Mouse (Mus musculus): ENCODE results near the gene Nxn. TPM values are rescaled to one million over a fixed set of nuclear protein-coding genes. Genes with fewer than 3 reads are reported as not detected.

Nxn gene
- total RNA-seq, 2 experiments from 2014 or later = 10.3 to 11.5 TPM

Other genes with a start within 250 kb of the Nxn start
- 10 to 100 TPM; 78.3 to 81.6 TPM for gene Vps53, start 219.5 kb downstream of the Nxn start, total RNA-seq (2021)
- gene Fam57a, start 219.5 kb downstream of the Nxn start, total RNA-seq (2021) = 10 to 100 TPM; 15.1 to 16.6 TPM
- gene Dbil5, start 181.5 kb downstream of the Nxn start, total RNA-seq (2021) = 1 to 10 TPM; 1.1 to 1.6 TPM
- 1 to 10 TPM; 4.6 to 8.8 TPM for gene Gemin4, start 181.5 kb downstream of the Nxn start, total RNA-seq (2021)
- 10 to 100 TPM; 16.8 to 18.3 TPM for gene Mrm3, start 155.4 kb downstream of the Nxn start, total RNA-seq (2021)
- gene Glod4, start 155.4 kb downstream of the Nxn start, total RNA-seq (2021) = 10 to 100 TPM; 49.2 to 55.2 TPM
- gene Timm22, start 7.8 kb upstream of the Nxn start, total RNA-seq (2021) = 10 to 100 TPM; 36.3 to 37.3 TPM
- gene Abr, start 223.2 kb upstream of the Nxn start, total RNA-seq (2021) = 100 to 1,000 TPM; 458 to 459 TPM